Mouse (Mus musculus) liver, embryonic 14.5 days (tissue): ENCODE results near the gene Fnbp1. TPM values are rescaled to one million over a fixed set of nuclear protein-coding genes. Genes with fewer than 3 reads are reported as not detected.

Experiments
- ATAC-seq: fragments of 200-750 bp; cut with Nextera tagmentation; 2 replicates; pipeline ENCODE4 v1.8.0; 2017; ENCODE audit warnings: moderate number of reproducible peaks, mild to moderate bottlenecking, moderate library complexity; ENCODE audit not compliant: insufficient read depth
- DNase-seq, 3 experiments: peaks; one replicate each; pipeline ENCODE4 v3.0.0-alpha.2; 2012 to 2013; ENCODE audit warnings: low read depth in 3 of 3, low spot score in 3 of 3
- H3K27ac ChIP-seq: fragments of 300-500 bp; sonication (generic); 2 replicates; pipeline ENCODE4 v1.5.1; 2014; ENCODE audit warnings: moderate library complexity, mild to moderate bottlenecking, control low read depth, inconsistent platforms
- H3K27me3 ChIP-seq: fragments of 300-500 bp; sonication (generic); 2 replicates; pipeline ENCODE4 v1.6.1; 2014; ENCODE audit warnings: mild to moderate bottlenecking, low read length, moderate library complexity; ENCODE audit not compliant: control insufficient read depth, insufficient read depth
- H3K36me3 ChIP-seq: fragments of 300-500 bp; sonication (generic); replicated peaks from 2 replicates; pipeline ENCODE4 v1.6.1; 2014; ENCODE audit warnings: low read depth; ENCODE audit not compliant: control insufficient read depth, insufficient read depth
- H3K4me1 ChIP-seq, 2 experiments: fragments of 200-500 bp in 1 of 2; fragments of 300-500 bp in 1 of 2; sonication (generic) in 1 of 2; replicated peaks; 2 replicates each; pipeline ENCODE4 v1.6.1; 2012 to 2014; ENCODE audit warnings: antibody characterized with exemption in 1 of 2, inconsistent platforms in 1 of 2, low read length in 1 of 2; ENCODE audit not compliant: control insufficient read depth in 2 of 2, insufficient read depth in 2 of 2
- H3K4me2 ChIP-seq: fragments of 300-500 bp; sonication (generic); 2 replicates; pipeline ENCODE4 v1.6.1; 2014; ENCODE audit warnings: low read depth, mild to moderate bottlenecking, control low read depth, moderate library complexity
- H3K4me3 ChIP-seq, 2 experiments: fragments of 200-500 bp in 1 of 2; fragments of 300-500 bp in 1 of 2; sonication (generic) in 1 of 2; 2 replicates each; pipeline ENCODE4 v1.5.1; 2012 to 2014; ENCODE audit warnings: low read depth in 2 of 2, low read length in 2 of 2, mild to moderate bottlenecking in 2 of 2, control low read depth in 1 of 2, inconsistent platforms in 1 of 2, moderate library complexity in 1 of 2; ENCODE audit not compliant: insufficient read depth in 1 of 2
- H3K9ac ChIP-seq: fragments of 300-500 bp; sonication (generic); replicated peaks from 2 replicates; pipeline ENCODE4 v1.6.1; 2014; ENCODE audit warnings: mild to moderate bottlenecking, control low read depth, moderate library complexity
- H3K9me3 ChIP-seq: fragments of 300-500 bp; sonication (generic); 2 replicates; pipeline ENCODE4 v1.6.1; 2016; ENCODE audit warnings: low read length, mixed read lengths; ENCODE audit not compliant: control insufficient read depth
- CTCF ChIP-seq: IDR thresholded peaks from 2 replicates; pipeline ENCODE4 v1.5.1; 2016; ENCODE audit warnings: antibody characterized with exemption, low read depth, control low read depth
- EP300 ChIP-seq: IDR thresholded peaks from 2 replicates; pipeline ENCODE4 v1.6.1; 2016; ENCODE audit warnings: antibody characterized with exemption, low read depth
- WGBS: fragments of 180-500 bp; shearing (Covaris S2); extraction: QIAGEN DNeasy Blood & Tissue Kit; methylation state at CpG from one replicate; pipeline ENCODE4 v1.1.7; 2014; ENCODE audit not compliant: insufficient replicate concordance; 5-methylcytosine and 5-hydroxymethylcytosine counted together
- polyA plus RNA-seq, 2 experiments: library from polyadenylated mRNA; depleted of rRNA in 1 of 2; stranded (reverse) in 1 of 2; unstranded in 1 of 2; fragments of >200 nt; fragmentation: Nextera tagmentation in 1 of 2; extraction: Ambion mirVana in 1 of 2; gene quantifications; 2 replicates each; pipeline versions ENCODE4 v1.2.1 to v1.2.3; 2012 to 2014

The Fnbp1 gene
- polyA plus RNA-seq, 2 experiments, result 3.9 to 6.4 TPM

DNA sequence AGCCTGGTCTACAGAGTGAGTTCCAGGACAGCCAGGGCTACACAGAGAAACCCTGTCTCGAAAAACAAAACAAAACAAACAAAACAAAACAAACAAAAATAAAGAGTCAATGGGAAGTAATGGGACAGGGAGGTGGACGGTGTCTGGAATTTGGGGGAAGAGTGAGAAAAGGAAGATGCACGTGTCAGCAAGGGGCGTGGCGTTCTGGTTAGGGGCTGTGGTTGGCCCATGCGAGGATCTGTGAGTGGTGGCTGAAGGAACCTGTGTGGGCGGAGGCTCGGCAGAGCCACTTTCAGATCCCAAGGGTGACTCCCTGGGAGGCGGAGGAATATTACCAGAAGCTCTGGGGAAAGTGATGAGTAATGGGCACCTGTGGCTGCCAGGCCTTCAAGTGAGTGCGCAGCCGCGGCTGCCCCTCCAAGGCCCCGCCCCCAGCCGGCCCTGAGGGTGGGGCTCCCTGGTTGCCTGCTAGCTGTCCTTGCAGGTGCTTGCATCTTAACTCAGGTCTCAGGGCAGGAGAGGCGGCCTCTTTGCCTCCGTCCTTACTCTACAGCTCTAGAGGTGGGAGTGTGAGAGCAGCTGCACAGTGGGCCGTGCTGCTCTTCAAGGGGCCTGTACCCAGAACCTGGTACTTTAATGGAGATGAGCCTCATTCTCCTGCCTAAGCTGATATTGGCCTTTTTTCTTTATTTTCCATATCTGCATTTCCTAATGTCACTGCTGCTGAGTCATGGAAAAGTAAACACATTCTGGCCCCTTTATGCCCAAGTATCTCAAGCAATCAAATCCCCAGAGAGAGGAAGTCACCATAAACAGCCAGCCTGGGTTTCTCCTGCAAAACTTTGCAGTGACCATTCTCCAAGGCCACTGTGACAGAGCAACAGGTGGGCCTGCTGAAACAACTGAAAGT is 156.4 kb downstream of the Fnbp1 start:
- H3K9me3 ChIP-seq, result no peaks in the 10 kb centered on the region
- no peaks in the 10 kb centered on the region for H3K36me3 ChIP-seq
- H3K4me2 ChIP-seq, result peak overlapping the region; percentile 41
- no peak for TF ChIP-seq CTCF
- no peak for TF ChIP-seq EP300
- no peak overlapping the region for H3K27ac ChIP-seq
- peaks cover 8 to 10% of the 10 kb centered on the region in 2 experiments; a peak in 3 of 4 replicates for H3K4me1 ChIP-seq
- peak overlapping the region; percentile 11; the same call in 1 of the 2 replicates for H3K9ac ChIP-seq
- DNase-seq (peak; percentile 31 to 56 (median 39)), ATAC-seq (no peak)
- H3K27me3 ChIP-seq, result no peaks in the 10 kb centered on the region
- 23% methylated on average over 17 of the region's 17 CpGs for WGBS
- no peak overlapping the region for H3K4me3 ChIP-seq

DNA sequence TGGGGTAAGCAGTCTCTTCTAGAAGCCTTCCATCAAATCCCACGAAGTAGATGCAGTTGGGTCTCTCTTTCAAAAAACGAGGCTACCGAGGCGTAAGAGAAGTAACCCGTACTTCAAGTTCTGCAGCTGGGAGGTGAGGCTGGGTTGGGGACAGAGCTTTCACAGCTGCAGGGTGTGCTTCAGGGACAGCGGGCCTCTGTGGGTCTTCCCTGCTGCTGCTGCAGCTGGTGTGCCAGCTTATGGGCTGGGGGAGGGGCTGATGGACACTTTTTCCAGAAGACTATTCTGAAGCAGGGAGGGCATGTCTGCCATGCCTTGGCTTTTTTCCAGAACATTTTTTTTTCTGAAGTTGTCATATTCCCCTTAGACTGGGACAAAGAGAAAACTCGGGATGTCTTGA is 158.8 kb downstream of the Fnbp1 start:
- H3K4me3 ChIP-seq, result peak overlapping the region; percentile 60 to 88; a peak in 3 of 4 replicates
- DNase-seq (no peak), ATAC-seq (no peak)
- H3K27me3 ChIP-seq, result no peaks in the 10 kb centered on the region
- WGBS, result 59% methylated on average over 7 of the region's 7 CpGs
- H3K4me1 ChIP-seq, result peaks cover 8 to 10% of the 10 kb centered on the region in 2 experiments; a peak in 3 of 4 replicates
- no peaks in the 10 kb centered on the region for H3K9me3 ChIP-seq
- H3K9ac ChIP-seq, result peak overlapping the region; percentile 82
- H3K4me2 ChIP-seq, result peak overlapping the region; percentile 85
- no peak for TF ChIP-seq EP300
- no peak for TF ChIP-seq CTCF
- H3K27ac ChIP-seq, result no peak overlapping the region
- no peaks in the 10 kb centered on the region; the same call in none of the 2 replicates for H3K36me3 ChIP-seq

DNA sequence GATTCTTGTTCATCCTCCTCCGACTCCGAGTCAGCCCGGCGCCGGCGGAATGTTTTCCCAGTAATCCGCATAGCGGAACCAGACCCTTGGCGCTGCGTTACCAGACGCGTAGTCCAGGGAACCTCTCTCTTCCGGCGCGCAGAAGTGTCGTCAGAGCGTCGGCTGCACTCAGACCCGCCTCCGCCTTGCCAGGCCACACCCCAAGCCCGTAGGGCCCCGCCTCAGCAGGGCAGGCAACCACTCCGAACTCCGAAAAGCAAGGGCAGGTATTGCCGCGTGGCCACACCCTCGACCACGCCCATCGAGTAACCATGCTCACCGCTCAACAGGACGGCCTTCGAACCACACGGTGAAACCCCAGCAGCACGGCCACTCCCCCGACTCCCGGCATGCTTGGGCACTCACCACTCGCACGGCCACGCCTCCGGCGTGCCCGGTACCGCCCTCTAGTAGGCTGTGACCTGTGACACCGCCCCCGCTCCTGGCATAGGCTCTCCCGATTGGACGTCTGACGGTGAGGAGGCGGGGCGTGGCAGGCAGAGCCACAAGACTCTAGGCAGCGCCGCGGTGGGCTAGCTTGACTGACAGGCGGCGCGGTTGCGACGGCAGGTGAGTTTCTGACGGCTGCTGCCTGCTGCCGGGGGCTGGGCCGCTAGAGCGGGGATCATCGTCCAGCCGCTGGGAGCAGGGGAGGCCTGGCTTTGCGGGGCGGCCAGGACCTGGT is 159.9 kb downstream of the Fnbp1 start, which contains the start of the genes BC005624 and Usp20:
Gene BC005624 (minus strand): TSS at position 412 of the 724 bp plus-strand sequence.
Gene Usp20 (plus strand): TSS at position 490 of the 724 bp plus-strand sequence.
- TF ChIP-seq CTCF (peak; percentile 38; the same call in 1 of the 2 replicates), EP300 (no peak)
- H3K9me3 ChIP-seq, result no peaks in the 10 kb centered on the region
- DNase-seq, result peak; percentile 98 to 99 (median 99)
- H3K4me2 ChIP-seq, result peak within 1 kb of the TSS; percentile 85
- peak within 1 kb of the TSS; percentile 85 to 88 for H3K4me3 ChIP-seq
- peak within 1 kb of the TSS; percentile 83 for H3K9ac ChIP-seq
- ATAC-seq, result peak; percentile 95
- peaks cover 4% of the 10 kb centered on the region for H3K36me3 ChIP-seq
- H3K4me1 ChIP-seq, result peaks cover 8 to 10% of the 10 kb centered on the region in 2 experiments; a peak in 3 of 4 replicates
- no peaks in the 10 kb centered on the region for H3K27me3 ChIP-seq
- under 1% methylated on average over 66 of the region's 66 CpGs for WGBS
- H3K27ac ChIP-seq, result no peak within 1 kb of the TSS; the same call in 1 of the 2 replicates

Other genes starting within 250 kb of the Fnbp1 start
- 0.10 and 0.12 TPM in 2 replicates for gene Ptges, start 212.1 kb downstream of the Fnbp1 start, polyA plus RNA-seq (2012; rRNA removed)
- 0.19 TPM in 1 of 2 replicates, not detected in the other for gene Ptges, start 212.1 kb downstream of the Fnbp1 start, polyA plus RNA-seq (2014; fragmentation: Nextera tagmentation; extraction: Ambion mirVana)
- gene Tor1b, start 189.0 kb downstream of the Fnbp1 start, polyA plus RNA-seq (2012; rRNA removed), result 10.7 and 14.6 TPM in 2 replicates
- 14.7 and 15.7 TPM in 2 replicates for gene Tor1b, start 189.0 kb downstream of the Fnbp1 start, polyA plus RNA-seq (2014; fragmentation: Nextera tagmentation; extraction: Ambion mirVana)
- 25.0 and 29.3 TPM in 2 replicates for gene Tor1a, start 174.1 kb downstream of the Fnbp1 start, polyA plus RNA-seq (2012; rRNA removed)
- 34.3 and 34.8 TPM in 2 replicates for gene Tor1a, start 174.1 kb downstream of the Fnbp1 start, polyA plus RNA-seq (2014; fragmentation: Nextera tagmentation; extraction: Ambion mirVana)
- 13.2 and 24.4 TPM in 2 replicates for gene BC005624, start 159.8 kb downstream of the Fnbp1 start, polyA plus RNA-seq (2012; rRNA removed)
- 22.2 and 25.7 TPM in 2 replicates for gene BC005624, start 159.8 kb downstream of the Fnbp1 start, polyA plus RNA-seq (2014; fragmentation: Nextera tagmentation; extraction: Ambion mirVana)
- 2.5 and 2.7 TPM in 2 replicates for gene Usp20, start 159.7 kb downstream of the Fnbp1 start, polyA plus RNA-seq (2012; rRNA removed)
- gene Usp20, start 159.7 kb downstream of the Fnbp1 start, polyA plus RNA-seq (2014; fragmentation: Nextera tagmentation; extraction: Ambion mirVana), result 2.7 and 3.2 TPM in 2 replicates
- gene Gpr107, start 10.3 kb upstream of the Fnbp1 start, polyA plus RNA-seq (2012; rRNA removed), result 4.5 and 5.4 TPM in 2 replicates
- 7.0 and 8.6 TPM in 2 replicates for gene Gpr107, start 10.3 kb upstream of the Fnbp1 start, polyA plus RNA-seq (2014; fragmentation: Nextera tagmentation; extraction: Ambion mirVana)
- 0.37 and 0.42 TPM in 2 replicates for gene Ncs1, start 103.8 kb upstream of the Fnbp1 start, polyA plus RNA-seq (2012; rRNA removed)
- 0.97 and 1.4 TPM in 2 replicates for gene Ncs1, start 103.8 kb upstream of the Fnbp1 start, polyA plus RNA-seq (2014; fragmentation: Nextera tagmentation; extraction: Ambion mirVana)
- gene Hmcn2, start 172.4 kb upstream of the Fnbp1 start, polyA plus RNA-seq (2012; rRNA removed), result 0.21 and 0.27 TPM in 2 replicates
- gene Hmcn2, start 172.4 kb upstream of the Fnbp1 start, polyA plus RNA-seq (2014; fragmentation: Nextera tagmentation; extraction: Ambion mirVana), result 0.10 and 0.14 TPM in 2 replicates